Mouse (Mus musculus) C2C12 (cell line): ENCODE measurements at regions not wholly inside any gene's neighbourhood (a gene's known extent, or its start where the extent isn't known, plus 50 kb on each side); places are given as distances from the start of the nearest gene placed in this dataset.

Source experiments
- CTCF ChIP-seq: IDR thresholded peaks from one replicate; pipeline ENCODE4 v1.5.1; 2011; ENCODE audit not compliant: control insufficient read depth, insufficient read depth, insufficient read length
- FOSL1 ChIP-seq: IDR thresholded peaks from one replicate; pipeline ENCODE4 v1.8.0; 2011; ENCODE audit warnings: mild to moderate bottlenecking, low read length; ENCODE audit not compliant: poor library complexity, insufficient read depth, severe bottlenecking
- MAX ChIP-seq: IDR thresholded peaks from one replicate; pipeline ENCODE4 v1.6.1; 2011; ENCODE audit warnings: mild to moderate bottlenecking, control low read depth
- MYOG ChIP-seq: IDR thresholded peaks from one replicate; pipeline ENCODE4 v1.6.1; 2011; ENCODE audit not compliant: control insufficient read depth, insufficient read length; ENCODE audit errors: extremely low read depth
- USF1 ChIP-seq: IDR thresholded peaks from one replicate; pipeline ENCODE4 v1.6.1; 2011; ENCODE audit warnings: low read depth, mild to moderate bottlenecking, control low read depth, moderate library complexity

GRCm38 (mm10) chr13:115405916-115406315 lies 304.2 kb upstream of the Itga1 start:
- TF ChIP-seq CTCF (no peak), MAX (no peak), MYOG (no peak), USF1 (no peak), FOSL1 (no peak)
